Mouse (Mus musculus) MEL (cell line): ENCODE data around the gene Wdr90.
"Not testable (repeated sequence)": the region's sequence is repeated elsewhere in the genome, so short reads cannot be mapped to it uniquely, and the experiment has no call there.

ENCODE experiments used
- CHD1 ChIP-seq: IDR thresholded peaks from 2 replicates; pipeline ENCODE4 v1.6.1; 2012; ENCODE audit warnings: low read depth, mild to moderate bottlenecking, inconsistent platforms, low read length, improper control_type of control experiment
- ETS1 ChIP-seq: IDR thresholded peaks from 2 replicates; pipeline ENCODE4 v1.6.1; 2012; ENCODE audit warnings: low read depth, mild to moderate bottlenecking, inconsistent platforms, low read length, improper control_type of control experiment, moderate library complexity
- JUND ChIP-seq: IDR thresholded peaks from 2 replicates; pipeline ENCODE4 v1.6.1; 2011; ENCODE audit warnings: low read depth, mild to moderate bottlenecking, improper control_type of control experiment, low read length
- POLR2A ChIP-seq, 2 experiments: IDR thresholded peaks; 2 replicates each; pipeline ENCODE4 v1.6.1; 2011 to 2012; ENCODE audit warnings: low read length in 2 of 2, mild to moderate bottlenecking in 2 of 2, control low read depth in 1 of 2, improper control_type of control experiment in 1 of 2, low read depth in 1 of 2, moderate library complexity in 1 of 2; ENCODE audit not compliant: control insufficient read depth in 1 of 2, insufficient read depth in 1 of 2, poor library complexity in 1 of 2

- not testable (repeated sequence) for TF ChIP-seq ETS1; POLR2A (IDR thresholded peaks at IDR 0.05; ENCODE audit: control insufficient read depth in 1 of 2, insufficient read depth in 1 of 2, low read depth in 1 of 2, low read length in 2 of 2, poor library complexity in 1 of 2); CHD1; JUND
Measured at GRCm38 (mm10) chr17:25807452-25807851, 53.8 kb downstream of the Wdr90 start.
